Mouse (Mus musculus): ENCODE data around the gene Zcchc9. TPM values are rescaled to one million over a fixed set of nuclear protein-coding genes. Genes with fewer than 3 reads are reported as not detected.
A peak's percentile ranks its signal among the peaks of the same experiment; 100 is the strongest.

Gene Zcchc9
- polyA plus RNA-seq (2011; ENCODE audit: insufficient read depth, insufficient read length, low read depth, missing spikeins), result 33.7 and 36.8 TPM in 2 replicates

DNA sequence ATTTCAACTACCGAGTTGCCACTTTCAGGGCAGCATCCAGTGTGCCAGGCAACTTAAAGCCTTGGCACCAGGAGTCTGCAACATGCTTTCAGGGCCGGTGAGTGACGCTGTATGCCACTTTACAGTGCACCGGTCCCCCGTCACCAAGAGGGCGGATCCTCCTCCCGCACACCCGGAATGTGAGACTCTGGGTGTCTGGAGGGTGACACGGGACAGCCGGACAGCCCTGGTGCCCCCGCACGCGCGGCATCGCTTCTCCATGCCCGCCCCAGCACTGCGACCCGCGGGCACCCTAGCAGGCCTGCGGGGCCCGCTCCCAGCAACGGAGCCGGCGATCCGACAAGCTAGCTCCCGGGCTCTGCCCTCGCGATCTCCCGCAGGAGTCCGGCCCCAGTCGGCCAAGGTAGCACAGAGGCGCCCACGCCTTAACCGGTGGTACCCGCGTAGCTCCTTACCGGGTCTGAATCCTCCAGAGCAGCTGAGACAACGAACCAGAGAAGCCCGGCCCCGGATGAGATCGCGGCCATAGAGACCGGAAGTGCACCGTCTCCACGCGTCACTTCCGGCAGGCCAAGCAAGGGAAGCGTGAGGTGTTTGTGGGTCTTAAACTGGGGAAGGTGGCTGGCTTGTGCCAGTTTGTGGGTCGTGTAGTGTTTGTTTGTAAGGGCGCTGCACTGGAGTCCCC is at the start of gene Zcchc9:
Gene Zcchc9 (minus strand): TSS at position 551 of the 685 bp plus-strand sequence.
- peak within 1 kb of the TSS; percentile 83 for H3K4me3 ChIP-seq (ENCODE audit: low read depth, low read length)
- peak within 1 kb of the TSS; percentile 16; the same call in 1 of the 2 replicates for H3K27ac ChIP-seq (ENCODE audit: insufficient read depth, low read length)
- no peaks in the 10 kb centered on the region for H3K4me1 ChIP-seq (ENCODE audit: control insufficient read depth, insufficient read depth, low read length)
- no peaks in the 10 kb centered on the region for H3K27me3 ChIP-seq (ENCODE audit: control insufficient read depth, insufficient read depth, low read length, poor library complexity, severe bottlenecking)
- no peak for TF ChIP-seq EP300 (IDR thresholded peaks at IDR 0.05; ENCODE audit: insufficient read depth, low read depth, low read length)
- TF ChIP-seq POLR2A (IDR thresholded peaks at IDR 0.05; ENCODE audit: insufficient read depth, low read length), result peak; percentile 64
- no peaks in the 10 kb centered on the region for H3K9me3 ChIP-seq (replicated peaks; ENCODE audit: control insufficient read depth, insufficient read depth, low read length, poor library complexity, severe bottlenecking)
- peak within 1 kb of the TSS; percentile 88 for H3K9ac ChIP-seq (ENCODE audit: low read depth, poor library complexity, severe bottlenecking)
- H3K36me3 ChIP-seq (ENCODE audit: control insufficient read depth, insufficient read depth, low read length, poor library complexity, severe bottlenecking), result peaks cover 12% of the 10 kb centered on the region

DNA sequence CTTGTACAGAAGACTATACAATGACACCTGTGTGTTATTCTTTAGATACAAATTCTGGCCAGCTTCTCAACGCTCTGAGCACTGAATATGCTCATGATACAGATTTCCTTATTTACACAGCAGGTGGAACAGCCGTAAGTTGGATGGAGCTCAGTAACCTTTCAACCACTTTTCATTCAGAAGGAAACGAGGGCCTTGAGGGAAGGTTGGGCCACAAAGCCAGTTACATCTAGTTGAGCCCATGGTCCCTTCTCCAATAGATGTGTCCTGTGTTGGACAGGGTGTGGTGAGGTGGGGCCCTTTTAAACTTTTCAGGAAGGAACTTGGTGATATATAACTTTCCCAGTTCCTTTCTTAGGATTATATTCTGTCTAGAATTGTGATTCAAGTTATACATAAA is 46.9 kb upstream of the Zcchc9 start:
- no peaks in the 10 kb centered on the region for H3K27me3 ChIP-seq (ENCODE audit: control insufficient read depth, insufficient read depth, low read length, poor library complexity, severe bottlenecking)
- no peak overlapping the region for H3K9ac ChIP-seq (ENCODE audit: low read depth, poor library complexity, severe bottlenecking)
- TF ChIP-seq EP300 (IDR thresholded peaks at IDR 0.05; ENCODE audit: insufficient read depth, low read depth, low read length), result no peak
- TF ChIP-seq CTCF (IDR thresholded peaks at IDR 0.05; ENCODE audit: low read depth, low read length), result no peak
- TF ChIP-seq POLR2A (IDR thresholded peaks at IDR 0.05; ENCODE audit: insufficient read depth, low read length), result no peak
- no peaks in the 10 kb centered on the region for H3K36me3 ChIP-seq (ENCODE audit: control insufficient read depth, insufficient read depth, low read length, poor library complexity, severe bottlenecking)
- no peak overlapping the region for H3K4me3 ChIP-seq (ENCODE audit: low read depth, low read length)
- no peaks in the 10 kb centered on the region for H3K9me3 ChIP-seq (replicated peaks; ENCODE audit: control insufficient read depth, insufficient read depth, low read length, poor library complexity, severe bottlenecking)
- H3K4me1 ChIP-seq (ENCODE audit: control insufficient read depth, insufficient read depth, low read length), result no peaks in the 10 kb centered on the region
- H3K27ac ChIP-seq (ENCODE audit: insufficient read depth, low read length), result no peak overlapping the region

DNA sequence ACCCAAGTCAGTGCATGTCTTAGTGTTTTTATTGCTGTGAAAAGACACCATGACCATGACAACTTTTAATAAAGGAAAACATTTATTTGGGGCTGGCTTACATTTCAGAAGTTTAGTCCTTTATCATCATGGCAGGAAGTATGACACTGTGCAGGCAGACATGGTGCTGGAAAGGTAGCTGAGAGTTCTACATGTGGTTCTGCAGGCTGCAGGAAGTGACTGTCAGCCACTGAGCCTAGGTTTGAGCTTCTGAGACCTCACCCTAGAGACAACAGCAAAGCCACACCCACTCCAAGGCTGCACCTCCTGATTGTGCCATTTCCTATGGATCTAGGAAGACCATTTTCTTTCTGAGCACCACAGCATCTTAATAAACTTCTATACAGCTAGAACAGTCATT is 20.4 kb upstream of the Zcchc9 start:
- Histone ChIP-seq H3K27me3 (ENCODE audit: control insufficient read depth, insufficient read depth, low read length, poor library complexity, severe bottlenecking) (no peaks in the 10 kb centered on the region), H3K9me3 (replicated peaks; ENCODE audit: control insufficient read depth, insufficient read depth, low read length, poor library complexity, severe bottlenecking) (no peaks in the 10 kb centered on the region), H3K27ac (ENCODE audit: insufficient read depth, low read length) (no peak overlapping the region), H3K9ac (ENCODE audit: low read depth, poor library complexity, severe bottlenecking) (no peak overlapping the region), H3K4me3 (ENCODE audit: low read depth, low read length) (no peak overlapping the region), H3K36me3 (ENCODE audit: control insufficient read depth, insufficient read depth, low read length, poor library complexity, severe bottlenecking) (no peaks in the 10 kb centered on the region), H3K4me1 (ENCODE audit: control insufficient read depth, insufficient read depth, low read length) (no peaks in the 10 kb centered on the region)
- no peak for TF ChIP-seq CTCF (IDR thresholded peaks at IDR 0.05; ENCODE audit: low read depth, low read length)
- no peak for TF ChIP-seq EP300 (IDR thresholded peaks at IDR 0.05; ENCODE audit: insufficient read depth, low read depth, low read length)
- TF ChIP-seq POLR2A (IDR thresholded peaks at IDR 0.05; ENCODE audit: insufficient read depth, low read length), result no peak

DNA sequence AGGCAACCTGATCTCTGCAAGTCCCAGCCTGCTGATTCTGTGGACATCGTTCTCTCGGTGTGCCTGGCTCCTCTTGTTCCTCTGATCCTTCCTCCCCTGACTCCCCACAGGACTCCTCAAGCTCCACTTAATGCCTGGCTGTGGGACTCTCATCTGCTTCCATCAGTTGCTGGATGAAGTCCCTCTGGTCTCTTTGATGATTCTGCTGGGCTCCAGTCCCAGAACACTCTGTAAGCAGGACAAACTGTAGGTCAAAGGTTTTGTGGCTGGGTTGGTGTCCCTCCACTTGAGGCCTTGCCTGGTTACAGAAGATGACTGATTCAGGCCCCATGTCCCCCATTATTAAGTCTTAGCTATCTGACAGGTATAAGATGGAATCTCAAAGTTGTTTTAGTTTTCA is 18.6 kb upstream of the Zcchc9 start:
- TF ChIP-seq EP300 (IDR thresholded peaks at IDR 0.05; ENCODE audit: insufficient read depth, low read depth, low read length) (no peak), POLR2A (IDR thresholded peaks at IDR 0.05; ENCODE audit: insufficient read depth, low read length) (no peak), CTCF (IDR thresholded peaks at IDR 0.05; ENCODE audit: low read depth, low read length) (no peak)
- Histone ChIP-seq H3K36me3 (ENCODE audit: control insufficient read depth, insufficient read depth, low read length, poor library complexity, severe bottlenecking) (no peaks in the 10 kb centered on the region), H3K4me1 (ENCODE audit: control insufficient read depth, insufficient read depth, low read length) (no peaks in the 10 kb centered on the region), H3K4me3 (ENCODE audit: low read depth, low read length) (no peak overlapping the region), H3K27ac (ENCODE audit: insufficient read depth, low read length) (no peak overlapping the region), H3K27me3 (ENCODE audit: control insufficient read depth, insufficient read depth, low read length, poor library complexity, severe bottlenecking) (no peaks in the 10 kb centered on the region), H3K9me3 (replicated peaks; ENCODE audit: control insufficient read depth, insufficient read depth, low read length, poor library complexity, severe bottlenecking) (no peaks in the 10 kb centered on the region), H3K9ac (ENCODE audit: low read depth, poor library complexity, severe bottlenecking) (no peak overlapping the region)

DNA sequence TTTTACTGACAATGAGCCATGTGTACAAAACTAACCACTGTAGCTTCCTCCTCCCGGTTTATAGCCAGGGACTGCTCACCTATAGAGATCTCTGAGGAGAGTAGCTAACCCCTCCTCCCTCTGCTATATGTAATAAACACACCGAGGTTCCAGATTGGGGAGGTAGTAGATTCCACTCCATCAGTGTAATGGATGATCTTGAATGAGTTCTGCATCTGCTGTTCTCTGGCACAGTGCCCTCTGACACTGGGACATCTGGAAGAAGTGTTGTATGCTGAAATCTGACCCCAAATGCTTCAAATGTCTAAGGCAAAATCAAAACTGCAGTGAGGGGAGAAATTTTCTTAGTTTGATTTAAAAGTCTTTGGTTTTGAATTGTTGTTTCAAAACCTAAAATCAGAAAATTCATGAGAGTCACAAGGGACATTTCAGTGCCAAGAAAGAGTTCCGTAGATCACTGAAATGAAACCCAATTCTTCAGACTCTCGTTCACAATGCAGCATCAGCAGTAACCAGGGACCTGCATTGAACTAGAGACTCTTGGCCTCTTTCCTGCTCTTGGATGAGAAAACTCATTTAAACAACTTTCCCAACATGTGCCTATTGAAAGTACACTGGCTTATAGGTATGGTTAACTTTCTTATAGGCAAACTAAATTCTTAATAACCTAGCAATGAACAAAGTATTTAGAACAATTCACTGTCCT is 17.5 kb upstream of the Zcchc9 start:
- no peak overlapping the region for H3K27ac ChIP-seq (ENCODE audit: insufficient read depth, low read length)
- H3K9ac ChIP-seq (ENCODE audit: low read depth, poor library complexity, severe bottlenecking), result no peak overlapping the region
- no peak for TF ChIP-seq POLR2A (IDR thresholded peaks at IDR 0.05; ENCODE audit: insufficient read depth, low read length)
- TF ChIP-seq CTCF (IDR thresholded peaks at IDR 0.05; ENCODE audit: low read depth, low read length), result no peak
- no peak for TF ChIP-seq EP300 (IDR thresholded peaks at IDR 0.05; ENCODE audit: insufficient read depth, low read depth, low read length)
- no peaks in the 10 kb centered on the region for H3K4me1 ChIP-seq (ENCODE audit: control insufficient read depth, insufficient read depth, low read length)
- H3K36me3 ChIP-seq (ENCODE audit: control insufficient read depth, insufficient read depth, low read length, poor library complexity, severe bottlenecking), result no peaks in the 10 kb centered on the region
- H3K9me3 ChIP-seq (replicated peaks; ENCODE audit: control insufficient read depth, insufficient read depth, low read length, poor library complexity, severe bottlenecking), result no peaks in the 10 kb centered on the region
- H3K4me3 ChIP-seq (ENCODE audit: low read depth, low read length), result no peak overlapping the region
- H3K27me3 ChIP-seq (ENCODE audit: control insufficient read depth, insufficient read depth, low read length, poor library complexity, severe bottlenecking), result no peaks in the 10 kb centered on the region

DNA sequence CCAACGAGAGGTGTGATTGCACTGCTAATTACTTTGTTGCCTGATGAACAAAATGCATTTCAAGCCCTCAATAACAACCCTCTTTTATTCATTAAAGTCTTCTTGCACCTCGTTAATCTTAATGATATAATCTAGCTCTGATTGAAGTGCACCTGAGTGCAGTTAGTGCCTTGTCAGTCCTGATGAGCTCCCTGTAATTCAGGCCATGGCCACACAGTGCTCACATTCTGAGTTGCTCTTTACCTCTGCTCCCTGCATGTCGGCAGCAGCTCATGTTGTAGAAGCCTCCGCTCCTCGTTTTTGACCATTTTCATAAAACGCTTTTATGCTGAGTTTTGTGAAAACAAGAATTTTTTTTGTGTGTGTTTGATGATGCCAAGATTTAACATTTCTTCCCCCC is 16.2 kb upstream of the Zcchc9 start:
- Histone ChIP-seq H3K9me3 (replicated peaks; ENCODE audit: control insufficient read depth, insufficient read depth, low read length, poor library complexity, severe bottlenecking) (no peaks in the 10 kb centered on the region), H3K9ac (ENCODE audit: low read depth, poor library complexity, severe bottlenecking) (no peak overlapping the region), H3K4me1 (ENCODE audit: control insufficient read depth, insufficient read depth, low read length) (no peaks in the 10 kb centered on the region), H3K36me3 (ENCODE audit: control insufficient read depth, insufficient read depth, low read length, poor library complexity, severe bottlenecking) (no peaks in the 10 kb centered on the region), H3K27ac (ENCODE audit: insufficient read depth, low read length) (no peak overlapping the region), H3K27me3 (ENCODE audit: control insufficient read depth, insufficient read depth, low read length, poor library complexity, severe bottlenecking) (no peaks in the 10 kb centered on the region), H3K4me3 (ENCODE audit: low read depth, low read length) (no peak overlapping the region)
- TF ChIP-seq EP300 (IDR thresholded peaks at IDR 0.05; ENCODE audit: insufficient read depth, low read depth, low read length) (no peak), POLR2A (IDR thresholded peaks at IDR 0.05; ENCODE audit: insufficient read depth, low read length) (no peak), CTCF (IDR thresholded peaks at IDR 0.05; ENCODE audit: low read depth, low read length) (no peak)

All from ES-Bruce4 (cell line).